Mouse (Mus musculus) heart, embryonic 10.5 days (tissue): ENCODE results near the gene Adamts13. TPM values are rescaled to one million over a fixed set of nuclear protein-coding genes. Genes with fewer than 3 reads are reported as not detected.
A peak's percentile ranks its signal among the peaks of the same experiment; 100 is the strongest.

Experiments
- DNase-seq: peaks from one replicate; pipeline ENCODE4 v3.0.0-alpha.2; 2017; ENCODE audit warnings: low spot score
- H3K27ac ChIP-seq: fragments of 300-500 bp; sonication (generic); 2 replicates; pipeline ENCODE4 v1.5.1; 2016; ENCODE audit warnings: mild to moderate bottlenecking
- H3K27me3 ChIP-seq: fragments of 300-500 bp; sonication (generic); 2 replicates; pipeline ENCODE4 v1.6.1; 2016; ENCODE audit warnings: mild to moderate bottlenecking; ENCODE audit not compliant: poor library complexity, insufficient read depth, severe bottlenecking
- H3K36me3 ChIP-seq: fragments of 300-500 bp; sonication (generic); 2 replicates; pipeline ENCODE4 v1.6.1; 2016; ENCODE audit warnings: mild to moderate bottlenecking, moderate library complexity
- H3K4me1 ChIP-seq: fragments of 300-500 bp; sonication (generic); 2 replicates; pipeline ENCODE4 v1.6.1; 2016; ENCODE audit warnings: mild to moderate bottlenecking
- H3K4me3 ChIP-seq: fragments of 300-500 bp; sonication (generic); 2 replicates; pipeline ENCODE4 v1.5.1; 2016; ENCODE audit warnings: mild to moderate bottlenecking, moderate library complexity
- H3K9me3 ChIP-seq: fragments of 300-500 bp; sonication (generic); 2 replicates; pipeline ENCODE4 v1.6.1; 2016; ENCODE audit warnings: mild to moderate bottlenecking, moderate library complexity
- WGBS: fragments of 180-500 bp; shearing (Covaris S2); methylation state at CpG from one replicate; pipeline ENCODE4 v1.1.7; 2016; 5-methylcytosine and 5-hydroxymethylcytosine counted together
- polyA plus RNA-seq: library from polyadenylated mRNA; unstranded; fragments of >200 nt; fragmentation: Nextera tagmentation; extraction: Ambion mirVana; gene quantifications from 2 replicates; pipeline ENCODE4 v1.2.1, GENCODE M21; 2016

Gene Adamts13
- polyA plus RNA-seq, 1 experiment from 2014 or later, result 0.04 TPM

DNA sequence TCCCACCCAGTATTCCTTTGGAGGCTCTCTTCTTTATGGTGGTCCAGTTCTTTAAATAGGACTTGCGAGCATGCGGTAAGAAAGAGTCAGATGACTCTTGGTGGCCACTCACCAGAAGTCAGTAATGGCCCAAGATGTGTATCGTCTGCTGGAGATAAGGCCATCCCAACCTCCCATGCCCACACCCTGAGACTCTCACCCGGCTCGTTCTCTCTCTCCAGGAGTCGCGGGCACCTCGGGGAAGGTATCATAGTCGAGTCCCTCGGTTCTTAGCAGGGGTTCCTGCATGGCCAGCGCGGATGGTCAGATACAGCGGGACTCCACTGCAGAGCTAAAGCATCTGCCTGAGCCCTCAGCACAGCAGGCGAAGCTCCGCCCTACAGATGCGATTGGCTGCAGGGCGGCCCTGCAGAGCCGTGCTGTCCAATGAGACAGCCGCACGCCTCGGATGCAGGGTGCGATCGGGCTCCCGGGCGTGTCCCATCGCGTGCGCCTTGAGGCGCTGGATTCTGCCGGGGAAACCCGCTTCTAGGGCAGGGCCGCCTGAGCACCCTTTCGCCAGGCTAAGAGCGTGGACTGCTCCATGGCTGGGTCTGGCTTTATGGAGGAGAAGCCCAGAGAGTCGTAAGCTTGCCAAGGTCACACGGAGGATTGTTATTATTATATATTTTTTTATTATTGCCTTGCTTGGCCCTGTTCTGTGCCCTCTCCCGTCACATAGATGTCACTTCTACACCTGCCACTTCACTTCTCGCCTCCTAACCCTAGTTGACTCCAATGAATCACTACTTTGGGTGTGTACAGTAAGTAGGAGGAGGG, 54.6 kb downstream of the Adamts13 start, which contains the start of gene Slc2a6:
Gene Slc2a6 (minus strand): TSS at position 381 of the 819 bp plus-strand sequence.
- Histone ChIP-seq H3K9me3 (no peaks in the 10 kb centered on the region), H3K27ac (0 out of 2 replicates have a peak within 1 kb of the TSS, but pooled peaks have one; percentile 1), H3K4me1 (peaks cover 15% of the 10 kb centered on the region), H3K36me3 (no peaks in the 10 kb centered on the region), H3K4me3 (peak within 1 kb of the TSS; percentile 44), H3K27me3 (peaks cover 51% of the 10 kb centered on the region)
- peak; percentile 92 for DNase-seq
- 3% methylated on average over 38 of the region's 38 CpGs for WGBS

DNA sequence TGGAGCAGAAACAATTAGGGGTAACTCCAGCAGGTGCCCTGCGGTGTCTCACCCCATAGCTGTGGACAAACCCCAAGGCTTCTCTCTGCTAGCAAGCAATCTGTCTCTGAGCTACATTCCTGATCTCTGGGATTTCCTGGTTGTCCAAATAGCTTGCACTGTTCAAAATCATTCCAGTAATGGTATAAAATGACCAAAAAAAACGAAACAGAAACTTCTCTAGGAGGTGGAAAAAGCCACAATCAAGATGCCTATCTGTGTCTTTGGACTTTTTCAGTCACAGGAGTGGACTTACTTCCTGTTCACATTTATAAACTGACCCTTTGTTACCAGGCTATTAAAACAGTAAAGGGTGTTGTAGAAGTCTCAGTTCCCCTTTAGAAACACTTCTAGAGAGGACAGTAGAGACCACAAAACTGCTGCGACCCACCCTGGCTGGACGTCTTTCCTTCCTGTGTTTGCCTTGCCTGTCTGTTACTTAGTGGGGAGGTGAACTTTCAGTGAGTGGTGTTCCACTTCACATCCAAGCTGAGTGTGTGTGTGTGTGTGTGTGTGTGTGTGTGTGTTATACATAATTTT, 55.3 kb downstream of the Adamts13 start:
- no peak for DNase-seq
- no peaks in the 10 kb centered on the region for H3K36me3 ChIP-seq
- H3K27ac ChIP-seq, result no peak overlapping the region
- H3K4me1 ChIP-seq, result peaks cover 11% of the 10 kb centered on the region
- WGBS, result 70% methylated on average over 4 of the region's 4 CpGs
- H3K4me3 ChIP-seq, result peak overlapping the region; percentile 44; the same call in 1 of the 2 replicates
- H3K27me3 ChIP-seq, result peaks cover 51% of the 10 kb centered on the region
- H3K9me3 ChIP-seq, result no peaks in the 10 kb centered on the region

DNA sequence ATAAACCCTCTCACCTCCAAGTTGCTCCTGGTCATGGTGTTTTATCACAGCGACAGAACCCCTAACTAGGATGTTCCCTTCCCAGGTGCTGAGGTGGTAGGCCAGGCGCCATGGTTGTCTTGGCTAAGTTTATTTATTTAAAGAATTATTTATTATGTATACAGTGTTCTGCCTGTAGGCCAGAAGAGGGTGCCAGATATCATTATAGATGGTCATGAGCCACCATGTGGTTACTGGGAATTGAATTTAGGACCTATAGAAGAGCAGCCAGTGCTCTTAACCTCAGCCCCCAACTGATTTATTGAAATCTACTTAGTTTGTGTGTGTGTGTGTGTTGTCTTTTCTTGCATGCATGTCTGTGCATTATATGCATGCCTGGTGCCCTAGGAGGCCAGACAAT, 59.1 kb downstream of the Adamts13 start:
- Histone ChIP-seq H3K27me3 (peaks cover 29% of the 10 kb centered on the region), H3K4me1 (peaks cover 9% of the 10 kb centered on the region), H3K4me3 (no peak overlapping the region), H3K36me3 (no peaks in the 10 kb centered on the region), H3K27ac (no peak overlapping the region), H3K9me3 (no peaks in the 10 kb centered on the region)
- DNase-seq, result no peak
- 63% methylated on average over 2 of the region's 2 CpGs for WGBS

DNA sequence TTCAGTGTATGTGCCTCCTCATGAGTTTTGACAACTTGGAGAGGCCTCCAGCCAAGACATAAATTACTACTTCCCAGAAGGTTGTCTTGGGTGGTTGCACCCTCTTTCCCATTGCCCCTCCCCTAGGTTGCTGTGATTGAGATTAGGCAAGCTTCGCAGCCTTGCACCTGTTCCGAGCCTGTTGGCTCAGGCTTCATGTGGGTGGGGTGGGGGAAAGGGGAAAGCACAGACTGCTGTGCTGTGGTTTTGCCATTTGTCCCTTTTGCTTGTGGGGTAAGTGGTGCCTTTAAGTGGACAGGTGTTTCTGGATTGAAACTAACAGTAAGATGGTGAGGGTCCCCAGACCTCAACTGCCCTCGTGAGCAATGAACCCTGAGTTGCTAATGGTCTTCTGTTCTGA, 62.8 kb downstream of the Adamts13 start:
- Histone ChIP-seq H3K4me3 (no peak overlapping the region), H3K36me3 (no peaks in the 10 kb centered on the region), H3K9me3 (no peaks in the 10 kb centered on the region), H3K4me1 (peaks cover 4% of the 10 kb centered on the region), H3K27ac (no peak overlapping the region), H3K27me3 (peaks cover 15% of the 10 kb centered on the region; the same call in 1 of the 2 replicates)
- DNase-seq, result no peak
- WGBS, result 66% methylated on average over 3 of the region's 3 CpGs

DNA sequence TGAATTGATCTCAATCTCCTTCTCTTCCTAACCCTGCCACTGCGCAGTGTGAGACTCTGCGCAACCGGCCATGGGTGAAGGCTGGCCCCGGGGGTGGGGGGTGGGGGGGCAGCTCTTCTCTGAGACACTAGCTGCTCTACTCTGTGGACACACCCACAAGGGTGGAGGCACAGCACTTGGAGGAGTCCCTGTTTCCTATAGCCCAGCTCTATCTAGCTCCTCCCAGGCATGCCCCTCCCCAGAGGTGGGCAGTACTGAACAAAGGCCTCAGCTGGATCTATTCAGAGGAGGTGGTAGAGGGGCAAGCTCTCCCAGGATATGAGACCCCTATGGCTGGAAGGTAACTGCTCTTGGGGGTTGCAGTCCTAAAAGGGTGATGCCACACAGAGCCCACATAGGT, 63.8 kb downstream of the Adamts13 start:
- peaks cover 23% of the 10 kb centered on the region; the same call in 1 of the 2 replicates for H3K27me3 ChIP-seq
- H3K9me3 ChIP-seq, result no peaks in the 10 kb centered on the region
- H3K4me1 ChIP-seq, result peaks cover 12% of the 10 kb centered on the region
- H3K36me3 ChIP-seq, result no peaks in the 10 kb centered on the region
- DNase-seq, result no peak
- 54% methylated on average over 4 of the region's 4 CpGs for WGBS
- H3K27ac ChIP-seq, result no peak overlapping the region
- no peak overlapping the region for H3K4me3 ChIP-seq

DNA sequence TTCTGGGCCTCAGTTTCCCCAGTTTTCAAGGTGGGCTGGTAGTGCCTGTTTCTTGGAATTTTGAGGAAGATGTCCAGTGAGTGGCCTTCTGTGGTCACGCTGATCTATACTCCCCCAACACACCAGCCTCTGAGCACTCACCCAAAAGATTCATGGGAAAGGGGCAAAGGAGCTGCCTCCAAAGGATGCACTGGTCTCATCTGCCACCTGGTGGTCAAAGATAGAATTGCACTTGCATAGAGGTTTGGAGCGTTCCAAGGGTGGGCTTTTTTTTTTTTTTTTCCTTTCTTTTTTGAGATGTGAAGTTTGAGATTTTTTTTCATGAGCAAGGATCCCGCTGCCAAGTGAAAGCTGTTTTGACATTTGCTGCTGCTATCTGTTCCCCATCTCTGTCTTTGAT, 65.4 kb downstream of the Adamts13 start:
- Histone ChIP-seq H3K4me3 (no peak overlapping the region), H3K27me3 (peaks cover 34% of the 10 kb centered on the region; the same call in 1 of the 2 replicates), H3K27ac (no peak overlapping the region), H3K36me3 (no peaks in the 10 kb centered on the region), H3K9me3 (no peaks in the 10 kb centered on the region), H3K4me1 (peaks cover 16% of the 10 kb centered on the region)
- DNase-seq, result no peak
- 2% methylated on average over 3 of the region's 3 CpGs for WGBS

DNA sequence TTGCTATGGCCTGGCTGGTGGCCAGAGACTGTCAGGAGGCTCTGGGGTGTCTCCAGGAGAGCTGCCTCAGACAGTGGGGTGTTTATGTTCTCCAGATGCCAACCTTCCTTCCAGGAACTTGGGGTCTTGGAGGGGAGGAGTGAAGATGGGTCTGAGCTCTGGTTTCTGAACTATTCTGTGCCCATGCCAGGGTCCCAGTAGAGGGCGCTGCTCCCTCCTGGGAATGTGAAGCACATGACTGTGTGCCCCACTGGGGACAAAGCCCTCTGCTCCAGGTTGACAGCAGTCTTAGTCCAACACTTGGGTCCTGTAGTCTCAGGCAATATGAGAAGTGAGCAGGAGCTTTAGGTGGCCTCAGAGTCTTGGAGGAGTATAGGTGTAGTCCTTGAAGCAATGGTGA, 66.1 kb downstream of the Adamts13 start:
- no peak overlapping the region for H3K27ac ChIP-seq
- H3K27me3 ChIP-seq, result peaks cover 34% of the 10 kb centered on the region; the same call in 1 of the 2 replicates
- 9% methylated on average over 1 of the region's 1 CpGs for WGBS
- H3K9me3 ChIP-seq, result no peaks in the 10 kb centered on the region
- H3K36me3 ChIP-seq, result no peaks in the 10 kb centered on the region
- H3K4me1 ChIP-seq, result peaks cover 19% of the 10 kb centered on the region
- DNase-seq, result no peak
- H3K4me3 ChIP-seq, result no peak overlapping the region

DNA sequence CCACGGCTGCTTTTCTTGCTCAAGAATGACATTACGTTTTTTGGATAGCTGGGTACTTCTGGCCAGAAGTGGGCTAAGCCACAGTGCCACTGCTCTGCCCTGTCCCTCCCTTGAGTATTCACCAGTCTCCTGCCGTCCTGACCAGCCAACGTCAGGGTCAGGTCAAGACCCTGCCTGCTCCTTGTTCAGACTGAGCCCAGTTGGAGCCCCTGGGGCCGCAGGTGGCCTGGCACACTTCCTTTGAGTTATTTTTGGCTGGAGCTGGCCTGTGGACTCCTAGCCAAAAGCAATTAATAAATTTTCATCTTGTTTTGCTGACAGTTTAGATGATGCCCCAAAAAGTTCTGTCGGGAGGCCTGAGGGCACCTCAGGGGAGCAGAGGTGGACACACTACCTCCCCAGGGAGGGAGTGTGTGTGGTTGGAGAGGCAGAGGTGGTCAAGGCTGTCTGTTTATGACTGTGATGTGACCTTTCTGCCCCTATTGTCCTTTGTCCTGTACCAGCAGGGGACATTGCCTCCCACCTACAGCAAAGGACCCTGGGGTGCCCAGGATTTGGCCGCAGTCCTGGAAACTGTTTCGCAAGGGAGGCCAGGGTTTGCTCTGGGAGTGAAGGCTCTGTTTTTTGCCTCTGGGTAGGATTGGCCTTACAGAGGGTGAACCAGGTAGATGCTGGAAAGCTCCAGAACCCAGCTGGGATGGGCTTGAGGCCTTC, 69.1 kb downstream of the Adamts13 start:
- Histone ChIP-seq H3K27ac (no peak overlapping the region), H3K27me3 (peaks cover 34% of the 10 kb centered on the region), H3K4me3 (no peak overlapping the region), H3K4me1 (peaks cover 21% of the 10 kb centered on the region), H3K9me3 (no peaks in the 10 kb centered on the region), H3K36me3 (no peaks in the 10 kb centered on the region)
- no peak for DNase-seq
- 75% methylated on average over 8 of the region's 8 CpGs for WGBS

DNA sequence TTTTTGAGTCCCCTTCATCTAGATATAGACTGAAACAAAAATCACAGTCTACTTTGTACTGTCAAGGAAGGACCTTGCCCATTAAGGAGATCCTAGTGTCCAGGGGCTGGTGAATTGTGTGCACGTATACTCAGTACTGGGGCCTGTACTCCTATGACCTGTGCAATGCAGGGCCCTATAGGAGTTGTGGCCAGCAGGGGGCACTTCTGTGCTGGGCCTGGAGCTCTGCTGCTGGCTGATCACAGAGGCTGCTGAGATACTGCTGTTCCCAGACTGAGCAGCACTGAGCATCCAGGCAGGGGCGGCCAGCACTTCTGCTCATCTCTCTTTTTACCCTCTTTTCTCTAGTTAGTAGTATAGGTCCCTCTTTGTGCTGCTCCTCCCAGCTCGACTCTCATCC, 70.2 kb downstream of the Adamts13 start:
- Histone ChIP-seq H3K36me3 (no peaks in the 10 kb centered on the region), H3K9me3 (no peaks in the 10 kb centered on the region), H3K4me1 (peaks cover 21% of the 10 kb centered on the region), H3K4me3 (no peak overlapping the region), H3K27ac (no peak overlapping the region), H3K27me3 (peaks cover 34% of the 10 kb centered on the region)
- peak; percentile 86 for DNase-seq
- 37% methylated on average over 3 of the region's 3 CpGs for WGBS

DNA sequence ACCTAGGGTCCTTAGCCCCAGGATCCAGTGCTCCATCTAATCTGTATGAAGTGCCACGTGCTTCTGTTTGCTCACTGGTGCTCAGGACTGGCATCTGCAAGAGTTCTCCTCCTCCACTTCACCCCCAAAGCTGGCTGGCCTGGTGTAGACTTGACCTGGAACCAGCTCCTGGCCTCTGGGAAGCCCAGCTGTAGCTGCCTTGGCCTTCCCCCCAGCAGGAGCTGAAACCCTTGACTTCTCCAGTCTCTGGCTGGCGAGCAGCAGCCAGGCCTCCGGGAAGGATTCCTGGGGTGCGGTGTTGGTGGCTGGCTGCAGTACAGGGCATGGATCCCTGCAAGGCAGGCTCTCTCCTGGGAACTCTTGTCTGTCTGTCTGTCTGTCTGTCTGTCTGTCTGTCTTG, 71.0 kb downstream of the Adamts13 start:
- Histone ChIP-seq H3K9me3 (no peaks in the 10 kb centered on the region), H3K4me1 (peaks cover 21% of the 10 kb centered on the region), H3K27me3 (peaks cover 34% of the 10 kb centered on the region), H3K36me3 (no peaks in the 10 kb centered on the region), H3K4me3 (no peak overlapping the region), H3K27ac (0 out of 2 replicates have a peak overlapping the region, but pooled peaks have one; percentile 29)
- DNase-seq, result no peak
- 72% methylated on average over 4 of the region's 4 CpGs for WGBS

DNA sequence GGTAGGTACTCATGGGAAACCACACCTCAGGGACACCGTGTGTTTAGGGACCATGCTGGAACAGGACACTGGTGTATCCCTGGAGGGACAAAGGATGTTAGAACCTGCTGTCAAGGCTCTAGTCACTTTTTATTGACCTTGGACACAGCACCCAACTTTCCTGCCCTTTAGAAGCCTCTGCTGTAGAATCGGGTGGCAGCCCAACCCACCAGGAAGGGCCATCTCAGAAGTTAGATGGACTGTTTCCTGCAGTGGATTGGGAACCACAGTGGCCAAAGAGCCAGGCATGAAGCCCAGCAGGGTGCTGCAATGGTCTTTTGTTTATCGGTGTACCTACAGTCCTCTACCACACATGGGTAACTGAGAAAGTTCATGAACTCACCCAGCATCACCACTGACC, 71.4 kb downstream of the Adamts13 start:
- DNase-seq, result no peak
- Histone ChIP-seq H3K27ac (0 out of 2 replicates have a peak overlapping the region, but pooled peaks have one; percentile 29), H3K36me3 (no peaks in the 10 kb centered on the region), H3K9me3 (no peaks in the 10 kb centered on the region), H3K4me1 (peaks cover 21% of the 10 kb centered on the region), H3K4me3 (no peak overlapping the region), H3K27me3 (peaks cover 32% of the 10 kb centered on the region)
- WGBS, result 76% methylated on average over 3 of the region's 3 CpGs

DNA sequence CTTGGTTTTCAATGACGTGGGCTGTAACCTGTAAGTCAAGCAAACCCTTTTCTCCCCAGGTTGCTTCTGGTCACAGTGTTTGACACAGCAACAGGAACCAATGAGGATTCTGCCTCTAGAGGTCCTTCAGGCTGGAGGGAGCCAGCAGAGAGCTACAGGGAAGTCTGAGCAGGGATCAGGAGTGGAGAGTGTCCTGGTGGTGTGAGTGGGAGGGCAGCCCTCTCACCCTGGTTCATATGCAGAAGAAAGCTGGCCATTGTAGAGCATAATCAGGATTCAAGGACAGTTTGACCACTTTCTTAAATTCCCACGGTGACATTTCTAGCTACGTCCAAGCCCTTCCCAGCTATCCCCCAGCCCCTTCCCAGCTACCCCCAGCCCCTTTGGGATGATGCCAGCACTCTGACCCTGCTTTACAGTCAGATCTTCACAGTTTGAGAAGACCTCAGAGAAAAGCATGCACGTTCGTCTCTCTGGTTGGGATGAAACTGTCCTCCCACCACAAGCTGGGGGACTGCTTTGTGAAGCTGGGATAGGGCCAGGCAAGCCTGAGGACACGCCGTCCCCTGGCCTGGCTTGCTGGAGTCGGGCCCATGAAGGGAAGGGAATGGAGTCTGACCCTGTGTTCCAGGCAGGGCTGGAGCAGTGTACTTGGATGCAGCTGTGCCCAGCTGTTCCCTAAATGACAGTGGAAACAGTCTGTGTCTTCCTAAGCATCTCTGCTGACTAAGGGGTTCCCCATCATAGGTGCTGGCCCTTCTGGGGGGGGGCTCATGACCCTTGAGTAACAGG, 73.0 kb downstream of the Adamts13 start:
- WGBS, result 77% methylated on average over 8 of the region's 8 CpGs
- Histone ChIP-seq H3K4me3 (no peak overlapping the region), H3K4me1 (peaks cover 16% of the 10 kb centered on the region), H3K27ac (no peak overlapping the region), H3K9me3 (no peaks in the 10 kb centered on the region), H3K36me3 (no peaks in the 10 kb centered on the region), H3K27me3 (peaks cover 26% of the 10 kb centered on the region)
- no peak for DNase-seq
